Mouse (Mus musculus): Measurements from ENCODE around the gene Eif1b. TPM values are rescaled to one million over a fixed set of nuclear protein-coding genes. Genes with fewer than 3 reads are reported as not detected.

The Eif1b gene
- total and polyA plus RNA-seq, 2 experiments from 2014 or later, result 128 to 507 TPM

GRCm38 (mm10) chr9:120496691-120497090, 4.7 kb downstream of the Eif1b start:
- DNase-seq (peak; percentile 92), ATAC-seq (peak; percentile 12; the same call in 1 of the 2 replicates)
- H3K36me3 ChIP-seq (ENCODE audit: insufficient read depth), result peaks cover 31% of the 10 kb centered on the region
- peaks cover 6% of the 10 kb centered on the region; the same call in 1 of the 2 replicates for H3K4me1 ChIP-seq (ENCODE audit: insufficient read depth)
- H3K27ac ChIP-seq (ENCODE audit: low read depth, low read length), result no peak overlapping the region
- H3K9ac ChIP-seq, result 0 out of 2 replicates have a peak overlapping the region, but pooled peaks have one; percentile 6
- no peaks in the 10 kb centered on the region for H3K27me3 ChIP-seq (ENCODE audit: insufficient read depth, low read length)
- H3K4me3 ChIP-seq (ENCODE audit: low read depth, low read length), result no peak overlapping the region
- peak; percentile 97 for TF ChIP-seq CTCF (IDR thresholded peaks at IDR 0.05; ENCODE audit: low read depth)
- WGBS, result 4% methylated on average over 3 of the region's 3 CpGs
- no peaks in the 10 kb centered on the region for H3K9me3 ChIP-seq (ENCODE audit: low read length)
- H3K4me2 ChIP-seq (ENCODE audit: low read depth), result no peak overlapping the region

DNA sequence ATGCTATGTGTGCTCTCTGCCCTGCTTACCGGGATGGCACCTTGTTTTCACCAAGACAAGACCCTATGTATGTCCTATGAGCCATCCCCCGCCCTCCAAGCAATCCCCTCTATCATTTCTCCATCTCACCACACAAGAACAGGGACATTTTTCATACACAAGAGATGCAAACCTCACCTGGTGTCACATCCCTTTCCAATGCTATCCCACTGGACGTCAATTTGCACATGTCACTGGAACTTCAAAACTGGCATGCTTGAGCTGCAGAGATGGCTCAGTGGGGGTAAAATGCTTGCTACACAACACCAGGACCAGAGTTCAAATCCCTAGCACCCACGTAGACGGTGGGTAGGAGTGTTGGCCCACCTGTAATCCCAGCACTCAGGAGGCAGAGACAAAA, 6.0 kb downstream of the Eif1b start:
- Histone ChIP-seq H3K36me3 (ENCODE audit: insufficient read depth) (peaks cover 31% of the 10 kb centered on the region), H3K9ac (no peak overlapping the region), H3K4me2 (ENCODE audit: low read depth) (no peak overlapping the region), H3K4me3 (ENCODE audit: low read depth, low read length) (no peak overlapping the region), H3K4me1 (ENCODE audit: insufficient read depth) (peaks cover 6% of the 10 kb centered on the region; the same call in 1 of the 2 replicates), H3K27me3 (ENCODE audit: insufficient read depth, low read length) (no peaks in the 10 kb centered on the region), H3K27ac (ENCODE audit: low read depth, low read length) (no peak overlapping the region), H3K9me3 (ENCODE audit: low read length) (no peaks in the 10 kb centered on the region)
- TF ChIP-seq CTCF (IDR thresholded peaks at IDR 0.05; ENCODE audit: low read depth), result no peak
- no peak for ATAC-seq
- WGBS, result 81% methylated on average over 5 of the region's 5 CpGs
- no peak for DNase-seq

GRCm38 (mm10) chr9:120501191-120501902, 9.3 kb downstream of the Eif1b start:
- Histone ChIP-seq H3K4me2 (ENCODE audit: low read depth) (no peak overlapping the region), H3K4me3 (ENCODE audit: low read depth, low read length) (no peak overlapping the region), H3K4me1 (ENCODE audit: insufficient read depth) (no peaks in the 10 kb centered on the region), H3K27ac (ENCODE audit: low read depth, low read length) (no peak overlapping the region), H3K9me3 (ENCODE audit: low read length) (no peaks in the 10 kb centered on the region), H3K9ac (no peak overlapping the region), H3K36me3 (ENCODE audit: insufficient read depth) (peaks cover 7% of the 10 kb centered on the region; the same call in 1 of the 2 replicates), H3K27me3 (ENCODE audit: insufficient read depth, low read length) (no peaks in the 10 kb centered on the region)
- DNase-seq (no peak), ATAC-seq (no peak)
- 36% methylated on average over 10 of the region's 10 CpGs for WGBS
- TF ChIP-seq CTCF (IDR thresholded peaks at IDR 0.05; ENCODE audit: low read depth), result peak; percentile 60

DNA sequence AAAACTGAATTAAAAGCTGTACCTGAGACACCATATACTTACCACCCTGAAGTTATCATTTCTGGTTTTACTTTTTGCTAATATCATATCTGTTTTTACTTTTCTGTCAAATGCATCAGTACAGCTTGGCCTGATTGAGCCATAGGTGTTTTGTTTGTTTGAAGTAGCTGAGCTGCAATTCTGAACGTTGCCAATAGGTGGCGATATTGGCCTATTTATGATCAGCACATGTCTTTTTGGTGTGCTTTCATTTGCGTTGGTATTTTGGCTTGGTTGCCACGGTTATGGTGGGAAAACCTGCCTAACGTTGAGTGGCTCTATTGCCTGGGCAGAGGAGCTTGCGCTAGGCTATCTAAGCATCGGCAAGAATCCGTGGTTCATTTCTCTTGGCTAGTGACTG, 10.0 kb downstream of the Eif1b start:
- Histone ChIP-seq H3K9me3 (ENCODE audit: low read length) (0 out of 2 replicates have a peak, but pooled peaks cover 2% of the 10 kb centered on the region), H3K27me3 (ENCODE audit: insufficient read depth, low read length) (no peaks in the 10 kb centered on the region), H3K9ac (no peak overlapping the region), H3K4me2 (ENCODE audit: low read depth) (no peak overlapping the region), H3K4me1 (ENCODE audit: insufficient read depth) (no peaks in the 10 kb centered on the region), H3K27ac (ENCODE audit: low read depth, low read length) (no peak overlapping the region), H3K4me3 (ENCODE audit: low read depth, low read length) (no peak overlapping the region), H3K36me3 (ENCODE audit: insufficient read depth) (peaks cover 5% of the 10 kb centered on the region; the same call in 1 of the 2 replicates)
- DNase-seq, result peak; percentile 96
- peak; percentile 82 for ATAC-seq
- TF ChIP-seq CTCF (IDR thresholded peaks at IDR 0.05; ENCODE audit: low read depth), result peak; percentile 98
- WGBS, result 6% methylated on average over 8 of the region's 8 CpGs

GRCm38 (mm10) chr9:120504423-120504822, 12.4 kb downstream of the Eif1b start:
- Histone ChIP-seq H3K4me1 (ENCODE audit: insufficient read depth) (no peaks in the 10 kb centered on the region), H3K4me3 (ENCODE audit: low read depth, low read length) (no peak overlapping the region), H3K9me3 (ENCODE audit: low read length) (0 out of 2 replicates have a peak, but pooled peaks cover 2% of the 10 kb centered on the region), H3K27ac (ENCODE audit: low read depth, low read length) (no peak overlapping the region), H3K9ac (no peak overlapping the region), H3K36me3 (ENCODE audit: insufficient read depth) (no peaks in the 10 kb centered on the region), H3K4me2 (ENCODE audit: low read depth) (no peak overlapping the region), H3K27me3 (ENCODE audit: insufficient read depth, low read length) (no peaks in the 10 kb centered on the region)
- DNase-seq, result no peak
- 93% methylated on average over 2 of the region's 2 CpGs for WGBS
- ATAC-seq, result no peak
- no peak for TF ChIP-seq CTCF (IDR thresholded peaks at IDR 0.05; ENCODE audit: low read depth)

- ATAC-seq (no peak), DNase-seq (no peak)
- 79% methylated on average over 3 of the region's 3 CpGs for WGBS
- H3K4me2 ChIP-seq (ENCODE audit: low read depth), result no peak overlapping the region
- H3K27me3 ChIP-seq (ENCODE audit: insufficient read depth, low read length), result no peaks in the 10 kb centered on the region
- H3K4me1 ChIP-seq (ENCODE audit: insufficient read depth), result no peaks in the 10 kb centered on the region
- H3K36me3 ChIP-seq (ENCODE audit: insufficient read depth), result no peaks in the 10 kb centered on the region
- no peak overlapping the region for H3K9ac ChIP-seq
- no peak overlapping the region for H3K4me3 ChIP-seq (ENCODE audit: low read depth, low read length)
- H3K27ac ChIP-seq (ENCODE audit: low read depth, low read length), result no peak overlapping the region
- 0 out of 2 replicates have a peak, but pooled peaks cover 2% of the 10 kb centered on the region for H3K9me3 ChIP-seq (ENCODE audit: low read length)
- peak; percentile 66 for TF ChIP-seq CTCF (IDR thresholded peaks at IDR 0.05; ENCODE audit: low read depth)
Measured at GRCm38 (mm10) chr9:120511781-120512180, 19.7 kb downstream of the Eif1b start.

DNA sequence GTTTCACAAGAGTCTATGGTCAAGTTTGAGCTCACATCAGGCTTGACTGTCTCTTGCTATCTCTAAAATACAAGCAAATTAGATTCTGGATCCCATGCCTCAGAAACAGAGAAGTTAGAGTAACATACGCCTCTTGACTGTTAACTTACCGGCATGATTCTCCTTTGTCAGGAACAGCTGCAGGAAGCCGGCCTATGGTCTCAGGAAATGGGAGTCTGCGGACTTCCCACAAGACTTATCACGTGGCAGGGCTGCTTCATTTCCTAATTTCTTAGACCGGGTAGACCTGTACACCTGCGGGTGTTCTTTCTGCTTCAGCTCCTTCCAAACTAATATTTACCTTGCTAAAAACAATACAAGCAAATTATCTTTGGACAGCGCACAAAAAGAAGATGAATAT, 24.7 kb downstream of the Eif1b start:
- DNase-seq, result no peak
- Histone ChIP-seq H3K9me3 (ENCODE audit: low read length) (no peaks in the 10 kb centered on the region), H3K4me2 (ENCODE audit: low read depth) (no peak overlapping the region), H3K36me3 (ENCODE audit: insufficient read depth) (no peaks in the 10 kb centered on the region), H3K27ac (ENCODE audit: low read depth, low read length) (no peak overlapping the region), H3K4me1 (ENCODE audit: insufficient read depth) (no peaks in the 10 kb centered on the region), H3K4me3 (ENCODE audit: low read depth, low read length) (no peak overlapping the region), H3K9ac (no peak overlapping the region), H3K27me3 (ENCODE audit: insufficient read depth, low read length) (no peaks in the 10 kb centered on the region)
- no peak for ATAC-seq
- 86% methylated on average over 8 of the region's 8 CpGs for WGBS
- TF ChIP-seq CTCF (IDR thresholded peaks at IDR 0.05; ENCODE audit: low read depth), result no peak
